Mouse (Mus musculus) heart, postnatal 10 days (tissue): ENCODE measurements at regions not wholly inside any gene's neighbourhood (a gene's known extent, or its start where the extent isn't known, plus 50 kb on each side); places are given as distances from the start of the nearest gene placed in this dataset.

ENCODE experiments used
- DNase-seq, 2 experiments: peaks; one replicate each; pipeline ENCODE4 v3.0.0; 2021
- intact Hi-C: fragments of 180-260 bp; cut with DNase I; formaldehyde crosslinking; loops from one replicate; pipeline ENCODE4 v1.15.1; 2025

DNA sequence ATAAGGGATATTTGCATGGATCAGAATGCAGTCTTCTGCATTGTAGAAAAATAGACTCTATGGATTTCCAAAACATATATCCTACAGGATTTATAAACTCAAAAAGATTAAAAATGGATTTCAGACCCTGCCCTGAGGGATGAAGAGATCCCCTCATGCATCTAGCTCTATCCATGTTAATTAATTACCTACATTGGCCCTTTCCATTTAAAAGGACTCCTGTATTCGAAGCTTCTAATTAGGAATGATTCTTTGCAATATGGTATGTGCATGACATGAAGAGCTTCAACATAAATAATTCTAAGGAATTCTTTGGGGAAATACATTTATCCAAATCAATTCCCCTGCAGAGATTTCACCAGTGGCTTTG lies 444.2 kb downstream of the Psat1 start:
- no peak for DNase-seq
- intact Hi-C loops, result no loop called here

DNA sequence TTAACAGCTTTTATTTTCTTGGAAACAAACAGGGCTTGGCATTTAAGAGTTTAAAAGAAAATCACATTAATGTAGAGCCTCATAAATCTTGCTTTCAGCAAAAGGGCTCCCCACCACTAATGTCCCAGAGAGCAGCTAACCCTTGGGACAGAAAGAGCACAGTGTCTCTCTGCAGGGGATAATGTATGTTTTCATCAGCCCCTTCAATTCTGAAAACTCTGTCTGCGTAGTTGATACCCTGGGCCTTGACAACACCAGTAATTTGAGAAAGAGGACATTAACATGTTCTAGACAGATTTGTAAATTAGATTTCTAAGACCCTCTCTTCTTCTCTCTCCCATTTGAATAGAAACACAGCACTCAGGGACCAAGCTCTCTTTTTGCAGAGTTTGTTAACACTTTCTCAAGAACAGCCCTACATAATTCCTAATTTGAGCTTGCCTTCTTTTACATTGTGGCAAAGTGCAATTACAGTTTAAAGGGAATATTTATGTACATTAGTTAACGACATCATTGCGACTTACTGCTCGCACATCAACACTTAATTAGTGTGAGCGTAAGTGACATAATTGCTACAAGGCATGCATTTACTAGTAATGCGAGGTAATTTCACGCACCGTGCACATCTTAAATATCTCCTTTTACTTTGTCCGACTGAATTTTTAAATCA lies 444.7 kb downstream of the Psat1 start:
- intact Hi-C loops, result no loop called here
- DNase-seq, result no peak

DNA sequence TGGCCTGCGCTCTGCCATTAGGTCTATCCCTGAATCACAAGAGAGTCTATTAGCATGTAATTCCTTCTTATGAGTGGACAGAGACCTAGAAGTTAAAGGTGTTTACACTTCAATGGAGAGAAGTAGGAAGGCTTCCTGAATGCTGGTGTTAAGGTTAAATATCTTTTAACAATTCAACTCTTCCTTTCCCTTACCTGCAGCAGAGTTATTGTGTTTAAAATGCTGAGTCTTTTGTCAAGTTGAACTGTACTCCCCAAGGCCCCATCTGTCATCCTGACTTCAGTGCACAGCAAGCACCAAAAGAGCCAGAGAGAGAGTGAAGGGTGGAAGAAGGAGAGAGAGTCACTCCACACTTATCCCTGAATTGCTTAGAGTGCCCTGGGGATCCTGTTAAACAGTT lies 451.6 kb downstream of the Psat1 start:
- intact Hi-C loops, result no loop called here

DNA sequence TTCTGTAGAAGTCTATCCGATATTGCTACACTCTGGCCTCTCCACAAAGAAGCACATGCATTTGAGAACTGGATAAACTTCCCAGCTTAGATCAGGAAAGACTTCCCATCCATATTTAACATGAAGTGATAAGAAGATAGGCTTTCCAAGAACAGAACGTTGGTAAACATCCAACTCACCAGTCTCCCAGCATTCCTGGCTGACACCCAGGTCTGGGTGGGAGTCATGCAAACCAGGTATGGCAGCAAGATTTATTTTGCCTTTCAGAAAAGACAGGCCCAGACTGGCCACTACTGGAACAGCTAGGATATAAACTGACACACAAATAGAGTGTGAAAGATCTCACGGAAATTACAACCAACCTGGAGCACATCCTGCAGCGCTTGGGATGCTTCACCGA lies 459.6 kb downstream of the Psat1 start:
- peak in 1 of 2 experiments; percentile 1 for DNase-seq
- intact Hi-C loops, result no loop called here

More for the DNA sequence above, 451.6 kb downstream of the Psat1 start:
- DNase-seq, result no peak

DNA sequence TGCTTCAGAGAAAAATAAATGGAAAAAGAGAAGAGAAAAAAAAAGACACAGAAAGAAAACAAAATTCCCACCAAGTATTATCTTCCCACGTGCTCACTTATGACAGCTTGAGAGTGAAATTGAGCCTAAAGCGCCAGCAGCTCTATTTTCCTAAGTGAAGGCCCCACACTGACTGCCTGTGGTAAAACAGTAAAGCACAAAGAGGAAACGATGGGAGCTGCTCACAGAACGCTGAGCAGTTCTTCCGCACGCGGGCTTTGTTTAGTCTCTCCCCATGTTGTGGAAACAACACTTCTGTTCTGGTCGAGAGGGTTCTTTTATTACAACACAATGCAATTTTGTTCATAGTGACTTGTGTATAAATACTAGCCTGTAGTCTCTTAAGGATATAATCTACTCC lies 465.5 kb downstream of the Psat1 start:
- DNase-seq, result no peak
- intact Hi-C loops, result no loop called here

DNA sequence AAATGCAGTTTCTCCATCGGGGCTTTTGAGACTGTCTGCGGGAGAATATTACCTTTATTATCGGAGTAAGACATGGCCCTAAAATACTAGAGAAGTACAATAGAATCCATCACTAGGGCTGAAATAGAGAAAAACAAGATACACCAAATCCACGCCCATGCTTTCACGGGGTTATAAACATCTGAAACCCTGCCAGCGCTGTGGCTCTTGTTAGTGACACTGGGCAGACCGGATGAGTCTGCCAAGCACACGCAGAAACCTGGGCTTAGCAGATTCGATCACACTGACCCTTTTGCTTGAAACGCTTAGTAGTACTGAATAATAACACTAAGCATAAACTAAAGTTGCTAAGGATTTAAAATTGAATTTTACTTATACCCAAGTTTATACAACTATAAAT lies 477.6 kb downstream of the Psat1 start:
- intact Hi-C loops, result no loop called here
- no peak for DNase-seq

DNA sequence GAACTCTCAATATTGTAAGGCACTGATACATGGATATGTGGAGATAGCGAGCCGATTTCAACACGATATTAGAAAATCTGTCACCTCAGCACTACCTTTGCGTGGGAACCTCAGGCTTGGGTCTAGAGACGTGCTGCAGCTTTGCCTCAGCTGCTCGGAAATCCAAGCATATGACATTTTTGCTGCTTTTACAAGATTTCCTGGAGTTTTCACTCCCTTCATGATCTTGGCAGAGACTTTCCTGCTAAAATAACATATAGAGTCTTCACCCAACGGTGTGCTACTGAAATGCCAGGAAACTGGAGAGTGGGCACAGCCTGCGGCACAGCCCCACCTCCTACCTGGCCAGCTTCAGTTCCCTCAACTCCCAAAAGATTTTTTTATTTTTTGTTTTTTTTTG lies 480.4 kb downstream of the Psat1 start:
- intact Hi-C loops, result no loop called here
- DNase-seq, result no peak

DNA sequence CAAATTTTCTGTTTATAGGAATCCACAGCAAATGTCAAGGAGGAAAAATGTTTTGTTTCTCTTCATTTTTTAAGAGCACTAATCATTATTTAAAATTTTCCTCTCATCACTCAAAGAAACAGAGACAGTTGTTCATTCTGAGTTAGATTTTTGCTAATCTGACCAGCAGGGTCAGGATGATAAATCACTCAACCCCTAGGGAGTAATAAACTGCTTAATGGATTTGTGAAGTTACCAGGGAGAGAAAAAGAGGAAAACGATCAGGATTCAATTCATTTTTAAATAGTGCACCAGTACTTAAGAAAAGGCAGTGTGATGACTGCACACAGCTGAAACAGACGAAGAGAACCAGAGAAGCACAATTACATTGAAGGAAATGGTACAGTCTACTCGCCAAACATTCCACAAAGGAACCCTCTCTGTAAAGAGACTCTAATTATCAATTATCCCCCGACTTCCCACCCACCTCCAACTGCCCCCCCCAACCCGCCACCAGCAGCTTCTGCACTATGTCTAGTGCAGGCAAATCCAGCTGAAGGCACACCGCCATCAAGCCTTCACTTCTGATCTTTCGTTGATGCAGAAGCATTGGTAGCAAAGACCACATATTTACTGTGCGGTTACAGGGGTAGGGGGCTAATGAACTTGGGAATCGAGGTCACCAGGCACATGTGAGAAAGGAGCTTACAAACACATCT lies 481.9 kb downstream of the Psat1 start:
- no peak for DNase-seq
- intact Hi-C loops, result no loop called here

DNA sequence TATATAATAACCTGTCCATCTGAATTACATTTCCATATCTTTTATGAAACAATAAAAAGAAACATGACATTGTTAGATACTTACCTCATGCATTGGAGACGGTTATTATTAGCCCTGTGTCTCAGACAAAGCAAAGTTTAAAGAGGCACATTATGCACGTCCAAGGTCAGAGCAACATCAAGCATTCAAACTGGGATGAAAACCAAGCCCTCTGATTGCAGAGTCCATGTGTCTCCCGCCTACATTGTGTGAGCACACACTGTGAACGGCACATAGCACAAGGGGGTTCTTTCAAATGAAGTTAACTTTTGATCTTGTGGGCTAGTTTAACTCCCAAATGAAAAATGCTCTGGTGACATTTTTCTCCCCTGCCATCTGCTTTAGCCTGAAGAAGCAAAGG lies 489.3 kb downstream of the Psat1 start:
- no peak for DNase-seq
- intact Hi-C loops, result no loop called here

DNA sequence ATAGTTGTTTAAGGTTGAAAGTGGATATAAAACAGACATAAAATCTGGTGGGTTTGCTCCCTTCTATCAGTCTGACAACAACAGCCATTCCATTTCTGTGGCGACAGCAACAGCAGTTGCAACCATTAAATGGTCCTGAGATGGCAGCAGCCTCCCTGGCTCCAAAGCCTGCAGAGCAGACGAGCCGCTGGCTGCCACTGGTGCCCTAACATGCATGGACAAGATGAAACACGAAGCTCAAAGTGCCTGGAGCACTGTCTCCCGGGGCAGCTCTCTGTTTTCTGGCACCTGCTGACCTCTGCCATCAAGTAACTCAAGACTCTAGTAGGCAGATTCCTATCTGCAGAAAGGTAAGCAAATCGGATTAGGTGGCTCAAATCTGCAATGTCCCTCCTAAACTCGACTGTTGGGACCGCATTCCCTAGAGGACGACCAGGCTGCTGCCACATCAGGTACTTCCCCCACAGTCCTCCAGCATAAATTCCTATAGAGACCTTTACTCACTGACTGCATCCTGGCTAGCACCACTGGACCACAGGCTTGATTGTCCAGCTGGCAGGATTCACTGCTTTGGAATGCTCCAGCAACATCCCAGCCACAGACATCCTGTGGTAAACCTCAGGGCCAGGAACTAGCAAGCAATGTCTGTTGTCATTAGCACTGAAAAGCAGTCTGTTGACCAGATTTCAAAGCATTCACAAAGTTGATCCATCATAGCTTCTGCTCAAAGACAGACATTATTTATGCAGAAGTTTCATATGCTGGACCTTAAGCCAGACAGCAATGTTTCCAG lies 490.0 kb downstream of the Psat1 start:
- DNase-seq, result peak; percentile 2 to 8
- intact Hi-C loops, result no loop called here

DNA sequence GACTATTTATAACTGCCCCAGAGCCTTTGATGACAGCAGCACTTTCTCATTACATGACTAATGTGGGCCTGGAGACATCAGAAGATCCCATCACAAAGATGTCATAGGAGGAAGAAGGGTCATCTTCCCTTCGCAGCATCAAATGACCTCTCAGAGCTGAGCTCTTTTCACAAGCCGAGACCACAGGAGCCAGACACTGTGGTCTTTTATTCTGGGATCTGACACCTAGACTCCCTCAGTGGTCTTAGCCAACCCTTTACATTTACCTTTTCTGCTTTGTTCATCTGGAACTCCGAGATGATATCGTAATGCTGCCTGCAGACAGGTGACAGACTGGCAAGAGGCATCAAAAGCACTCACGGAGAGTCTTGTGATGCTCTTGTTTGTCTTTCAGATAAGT lies 498.1 kb downstream of the Psat1 start:
- intact Hi-C loops, result no loop called here
- DNase-seq, result no peak

DNA sequence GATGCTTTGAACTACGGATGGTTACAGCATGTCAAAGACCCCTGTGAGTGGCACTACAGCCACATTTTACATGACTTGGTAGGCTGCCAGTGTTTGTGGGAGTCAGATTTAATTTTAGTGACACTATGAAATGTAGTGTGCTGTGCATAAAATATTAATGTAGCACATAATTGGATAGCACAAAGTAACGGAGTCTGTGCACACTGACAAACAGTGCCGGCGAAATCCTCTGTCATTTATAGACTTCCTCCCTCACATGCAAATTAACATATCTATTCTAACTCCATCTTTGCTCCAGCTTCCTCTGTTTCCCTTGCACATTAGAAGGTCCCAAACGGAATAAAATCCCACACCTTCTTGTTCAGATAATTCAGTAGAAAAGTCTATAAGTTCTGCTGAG lies 515.3 kb downstream of the Psat1 start:
- DNase-seq, result no peak
- intact Hi-C loops, result no loop called here

DNA sequence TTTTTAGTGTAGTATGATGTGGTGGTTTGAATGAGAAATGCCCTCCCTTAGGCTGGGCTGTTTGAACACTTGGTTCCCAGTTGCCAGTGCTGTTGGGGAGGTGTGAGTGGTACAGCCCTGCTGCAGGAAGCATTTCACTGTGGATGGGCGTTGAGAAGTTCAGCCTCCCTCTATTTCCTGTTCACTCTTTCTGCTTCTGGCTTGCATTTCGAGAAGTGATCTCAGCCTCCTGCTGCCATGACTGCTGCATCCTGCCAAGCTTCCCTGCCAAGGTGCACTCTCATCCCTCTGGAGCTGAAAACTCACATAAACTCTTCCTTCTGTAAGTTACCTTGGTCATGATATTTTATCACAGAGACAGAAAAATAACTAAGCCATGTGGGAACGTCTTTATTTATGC lies 525.8 kb downstream of the Psat1 start:
- intact Hi-C loops, result no loop called here
- DNase-seq, result no peak

DNA sequence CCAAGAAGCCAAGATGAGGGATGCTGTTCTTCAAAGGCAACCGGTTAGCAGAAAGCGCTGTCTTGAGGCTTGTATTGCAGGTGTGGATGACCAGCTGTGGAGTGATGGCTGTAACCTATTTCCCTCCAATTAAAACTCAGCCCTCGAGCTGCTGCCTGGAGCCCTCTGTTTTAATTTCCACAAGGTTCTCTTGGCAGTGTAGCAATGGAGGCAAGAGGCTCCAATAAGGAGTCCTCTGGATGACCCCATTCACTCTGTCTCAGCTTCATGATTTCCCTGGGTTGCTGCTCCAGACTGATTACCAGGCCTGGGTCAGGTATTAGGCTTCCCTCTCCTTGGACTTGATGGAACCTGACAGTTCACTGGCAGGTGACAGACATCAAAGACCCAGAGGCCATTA lies 548.5 kb downstream of the Psat1 start:
- no peak for DNase-seq

DNA sequence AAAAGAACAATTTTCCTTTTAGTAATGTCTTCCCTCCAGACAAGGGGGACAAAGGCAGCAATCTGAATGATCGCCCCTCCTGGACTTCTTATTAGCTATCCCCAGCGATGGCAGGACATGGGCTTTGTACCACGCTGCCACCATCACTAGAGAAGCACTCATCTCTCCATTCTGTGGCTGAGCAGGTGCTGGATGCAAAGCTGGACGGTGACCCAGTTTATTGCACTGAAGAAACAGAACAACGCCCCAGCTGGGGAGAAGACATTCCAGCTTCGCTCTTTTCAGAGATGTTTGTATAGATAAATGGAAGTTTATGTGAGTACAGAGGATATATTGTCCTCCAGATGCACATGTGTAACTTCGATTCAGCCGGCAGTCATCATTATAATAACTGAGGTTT lies 575.5 kb downstream of the Psat1 start:
- intact Hi-C loops, result no loop called here
- DNase-seq, result no peak

More for the DNA sequence above, 548.5 kb downstream of the Psat1 start:
- intact Hi-C loops, result no loop called here

DNA sequence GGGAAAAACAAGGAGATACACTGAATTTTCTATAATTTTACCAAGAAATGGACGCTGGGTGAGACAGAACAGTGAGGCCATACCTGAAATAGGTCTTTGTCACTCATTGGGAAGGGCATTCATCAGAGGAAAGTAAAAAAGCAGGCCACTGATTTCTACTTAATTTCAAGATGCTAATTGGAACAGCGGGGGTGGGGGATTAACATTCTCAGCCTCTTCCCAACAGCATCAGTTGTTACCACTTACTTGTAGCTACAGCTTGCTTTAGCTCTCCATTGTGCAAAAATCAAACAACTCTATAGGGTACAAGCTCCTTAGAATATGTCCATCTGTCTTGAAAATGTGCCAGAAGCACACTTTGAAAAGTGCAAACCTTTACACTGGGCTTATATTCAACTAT lies 580.2 kb downstream of the Psat1 start:
- DNase-seq, result no peak
- intact Hi-C loops, result no loop called here

DNA sequence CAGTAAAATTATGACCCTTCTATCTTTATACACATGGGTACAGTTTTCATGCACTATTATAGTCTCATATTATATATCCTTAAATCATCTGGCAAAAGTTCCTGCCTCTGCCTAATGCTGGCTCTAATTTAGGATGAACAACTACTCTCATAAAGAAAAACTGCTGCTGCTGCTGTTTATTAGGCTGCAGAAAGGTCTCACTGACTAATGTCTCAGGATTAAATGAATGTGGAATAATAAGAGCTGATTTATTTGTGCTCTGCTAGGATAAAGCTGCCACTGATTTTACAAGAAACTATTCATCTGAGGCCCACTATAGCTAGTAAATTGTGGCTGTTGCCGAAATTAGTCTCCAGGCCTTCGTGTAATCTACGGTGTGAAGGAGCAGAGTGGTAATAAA lies 590.0 kb downstream of the Psat1 start:
- DNase-seq, result no peak

DNA sequence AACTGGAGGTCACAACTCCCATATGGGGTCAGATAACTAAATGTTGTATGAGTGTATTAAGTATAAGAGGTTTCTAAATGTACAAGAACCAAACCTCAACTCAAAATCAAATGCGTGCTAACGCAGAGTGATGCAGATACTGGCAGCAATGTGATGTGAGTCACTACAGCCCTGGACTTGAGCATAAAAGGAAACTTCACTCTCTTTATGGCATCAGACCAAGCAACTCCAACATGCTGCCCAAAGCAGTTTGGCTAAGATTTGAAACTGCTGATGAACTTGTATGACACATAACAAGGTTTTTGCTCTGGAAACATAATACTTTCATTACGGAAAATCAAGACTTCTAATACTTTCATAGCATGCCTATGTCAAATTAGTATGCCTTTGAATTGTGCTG lies 598.8 kb downstream of the Psat1 start:
- DNase-seq, result peak in 1 of 2 experiments; percentile 7
- intact Hi-C loops, result no loop called here

More for the DNA sequence above, 590.0 kb downstream of the Psat1 start:
- intact Hi-C loops, result no loop called here

DNA sequence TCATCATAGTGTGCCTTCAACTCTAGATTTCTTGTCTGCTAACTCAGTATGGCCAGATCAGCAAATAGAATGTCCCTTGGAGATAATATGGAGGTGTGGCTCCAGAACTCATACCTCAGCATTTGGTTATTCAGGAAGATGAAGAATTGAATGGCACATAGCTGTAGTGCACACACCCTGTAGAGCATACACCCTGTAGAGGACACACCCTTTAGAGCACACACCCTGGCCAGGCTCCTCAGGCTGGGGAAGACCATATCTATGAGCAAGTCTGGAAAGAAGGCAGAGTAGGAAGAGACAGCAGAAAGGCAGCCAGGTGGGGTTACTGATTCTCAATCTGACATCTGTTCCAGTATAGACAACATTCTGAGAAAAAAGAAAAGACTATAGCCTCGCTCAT lies 604.9 kb downstream of the Psat1 start:
- intact Hi-C loops, result no loop called here
- DNase-seq, result no peak

DNA sequence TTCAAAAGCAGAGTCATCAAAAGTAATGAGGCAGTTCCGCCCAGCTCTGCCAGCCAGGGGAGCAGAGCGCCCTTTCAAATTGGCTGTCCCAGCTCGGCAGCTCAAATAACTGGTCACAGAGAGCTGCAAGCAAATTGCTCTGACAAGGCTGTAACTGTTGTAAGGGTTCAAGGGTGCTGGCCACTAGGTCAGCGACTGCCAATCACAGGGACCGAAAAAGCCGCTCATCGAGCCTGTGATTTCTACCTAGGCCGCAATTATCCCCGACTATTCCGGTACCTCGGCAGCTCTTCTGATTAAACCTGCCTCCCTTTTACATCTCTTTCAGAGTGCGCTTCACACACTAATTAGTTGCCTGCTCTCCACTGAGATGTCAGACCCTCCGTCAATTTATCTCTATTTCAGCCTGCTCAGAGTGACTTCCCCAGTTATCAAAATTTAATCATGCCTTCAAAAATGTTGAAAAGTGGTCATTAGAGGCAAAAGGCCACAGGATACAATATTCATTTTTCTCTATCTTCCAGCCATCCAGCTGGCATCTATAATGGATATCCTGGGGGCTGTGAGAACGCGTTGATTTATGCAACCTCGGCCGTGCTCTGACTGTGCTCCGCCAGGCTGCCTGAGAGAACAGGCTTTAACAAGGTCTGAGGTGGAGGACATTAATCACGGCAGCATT lies 606.7 kb downstream of the Psat1 start:
- intact Hi-C loops, result no loop called here

DNA sequence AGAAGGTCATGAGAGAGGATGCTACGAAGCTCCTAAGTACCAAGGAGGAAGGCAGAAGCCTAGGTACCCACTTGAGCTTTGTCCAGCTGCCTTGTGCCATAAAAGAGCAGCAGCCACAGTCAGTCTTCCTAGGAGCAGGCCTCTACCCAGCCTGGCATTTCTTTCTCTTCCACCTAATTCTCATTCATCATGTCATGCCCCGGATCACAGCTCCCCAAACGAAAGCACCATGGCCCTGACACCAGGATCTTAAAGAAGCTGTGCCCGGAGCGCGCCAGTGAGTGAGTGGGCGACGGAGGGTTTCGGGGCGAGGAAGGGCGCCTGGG lies 607.2 kb downstream of the Psat1 start:
- no peak for DNase-seq
- intact Hi-C loops, result no loop called here

More for the DNA sequence above, 606.7 kb downstream of the Psat1 start:
- DNase-seq, result no peak

DNA sequence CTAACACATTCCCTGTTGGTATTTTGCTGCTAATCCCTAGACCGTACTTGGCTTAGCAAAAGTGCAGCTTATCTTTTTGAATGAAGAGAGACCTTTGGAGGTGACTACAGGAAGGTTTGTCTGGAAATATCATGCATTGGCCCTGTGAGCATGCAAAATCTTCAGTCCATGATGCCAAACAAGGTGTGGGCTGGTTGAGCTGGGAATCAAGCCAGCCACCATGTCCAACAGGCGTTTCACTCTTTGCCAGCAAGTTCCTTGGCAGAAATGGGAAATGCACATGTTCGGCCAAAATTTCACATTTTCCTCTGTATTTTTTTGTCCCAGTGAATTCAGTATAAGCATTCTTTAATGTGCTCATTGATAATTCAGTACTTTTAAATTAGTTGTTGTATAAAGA lies 617.0 kb downstream of the Psat1 start:
- intact Hi-C loops, result no loop called here
- DNase-seq, result peak; percentile 18 to 30
